Mouse (Mus musculus) kidney, adult 18-20 months (tissue): ENCODE data around the gene Abi2.

ENCODE experiments used
- DNase-seq: peaks from one replicate; pipeline ENCODE4 v3.0.0; 2021

The Abi2 gene

GRCm38 (mm10) chr1:60490510-60490909 is 81.1 kb downstream of the Abi2 start:
- no peak for DNase-seq

- no peak for DNase-seq
Measured at GRCm38 (mm10) chr1:60492404-60492803, 83.0 kb downstream of the Abi2 start.

GRCm38 (mm10) chr1:60493421-60493820 is 84.0 kb downstream of the Abi2 start:
- DNase-seq: no peak

- DNase-seq: no peak
Measured at GRCm38 (mm10) chr1:60503456-60503855, 94.0 kb downstream of the Abi2 start.

- no peak for DNase-seq
Measured at GRCm38 (mm10) chr1:60510584-60510983, 101.2 kb downstream of the Abi2 start.

- DNase-seq: no peak
Measured at GRCm38 (mm10) chr1:60530107-60530506, 120.7 kb downstream of the Abi2 start.

GRCm38 (mm10) chr1:60530636-60531035 is 121.2 kb downstream of the Abi2 start:
- DNase-seq: no peak
